8 mouse cellular contexts compared by ENCODE assay signal in the genomic region with DNA sequence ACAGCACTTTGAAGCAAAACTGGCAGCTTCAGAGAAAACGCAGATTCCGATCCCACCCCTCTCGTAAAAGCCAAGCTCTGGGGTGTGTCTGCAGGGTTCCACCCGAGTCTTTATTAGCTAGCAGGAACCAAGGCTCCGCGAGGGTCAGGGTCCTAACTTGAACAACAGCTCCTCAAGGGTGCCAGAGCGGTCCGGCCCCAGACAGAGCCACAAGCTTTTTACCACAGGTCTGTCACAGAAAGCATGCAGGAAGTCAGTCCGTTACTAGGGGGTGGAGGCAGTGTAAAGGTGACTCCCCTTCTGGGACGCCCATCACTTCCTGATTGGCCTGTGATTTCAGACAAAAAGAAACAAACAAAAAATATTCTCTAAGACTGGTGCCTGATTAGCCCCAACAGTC. TPM values are rescaled to one million over a fixed set of nuclear protein-coding genes. Genes with fewer than 3 reads are reported as not detected.
DNase-seq lines count a peak whose midpoint lies in the region; ATAC-seq and TF ChIP-seq lines count a peak whose summit lies in the region.

No protein-coding gene starts in this region.

- 13% methylated on average over 10 of the region's 10 CpGs for WGBS in limb, embryonic 14.5 days
- 13% methylated on average over 10 of the region's 10 CpGs for WGBS in midbrain, postnatal 0 days

- no peaks in the 10 kb centered on the region for H3K27me3 ChIP-seq in Patski
- peaks cover 69% of the 10 kb centered on the region for H3K27me3 ChIP-seq in limb, embryonic 14.5 days (ENCODE audit: control insufficient read depth, insufficient read depth, low read length)
- peaks cover 58% of the 10 kb centered on the region for H3K27me3 ChIP-seq in midbrain, postnatal 0 days (ENCODE audit: insufficient read depth, low read length)

- no peak overlapping the region for H3K27ac ChIP-seq in limb, embryonic 14.5 days (replicated peaks; ENCODE audit: low read depth, low read length)
- no peak overlapping the region for H3K27ac ChIP-seq in midbrain, postnatal 0 days (ENCODE audit: low read depth, low read length)

- H3K9ac ChIP-seq in limb, embryonic 14.5 days (ENCODE audit: low read depth, low read length, severe bottlenecking): peak overlapping the region; percentile 59
- no peak overlapping the region for H3K9ac ChIP-seq in midbrain, postnatal 0 days (replicated peaks; ENCODE audit: low read length, poor library complexity, severe bottlenecking)

- TF ChIP-seq POLR2A in limb, embryonic 14.5 days (IDR thresholded peaks at IDR 0.05; ENCODE audit: borderline replicate concordance, extremely low read depth, insufficient read depth, insufficient read length): no peak

- H3K9me3 ChIP-seq in limb, embryonic 14.5 days (ENCODE audit: control insufficient read depth, low read length): no peaks in the 10 kb centered on the region; the same call in 1 of the 2 replicates
- H3K9me3 ChIP-seq in midbrain, postnatal 0 days (ENCODE audit: low read length): no peaks in the 10 kb centered on the region

- ATAC-seq in Patski: peak; percentile 45
- peak; percentile 65 to 80 for ATAC-seq in hematopoietic stem cell, adult 5-6 weeks (replicated peaks in 1 of 2; ENCODE audit: insufficient read depth in 1 of 2, low FRiP score in 2 of 2, low TSS enrichment in 1 of 2, low read depth in 1 of 2, poor library complexity in 2 of 2, severe bottlenecking in 2 of 2)
- ATAC-seq in limb, embryonic 14.5 days (ENCODE audit: low FRiP score, low read depth): no peak
- no peak for ATAC-seq in midbrain, postnatal 0 days (ENCODE audit: low FRiP score)

- in situ Hi-C loops in Patski (cut with MboI; ENCODE audit: low pct_unique_long_range_greater_than_20kb): no loop called here

- H3K4me1 ChIP-seq in limb, embryonic 14.5 days (ENCODE audit: control insufficient read depth, insufficient read depth, low read length): peaks cover 25% of the 10 kb centered on the region
- no peaks in the 10 kb centered on the region for H3K4me1 ChIP-seq in midbrain, postnatal 0 days (ENCODE audit: insufficient read depth, low read length)

- CTCF ChIA-PET in Patski (lab: Charles Lee): interaction anchor here (0.9 to 1.5 kb wide), 6 partner anchors 10 to 25 kb away, joined by 3 to 5 read pairs (median 3); partner anchors contain the start of gene B3gnt9

- POLR2A ChIA-PET in Patski (lab: Charles Lee): interaction anchor here (1.0 to 1.3 kb wide), 2 partner anchors 10 to 24 kb away, joined by 3 to 4 read pairs; partner anchors contain the start of genes 4931428F04Rik and B3gnt9

- no peaks in the 10 kb centered on the region for H3K36me3 ChIP-seq in limb, embryonic 14.5 days (ENCODE audit: control insufficient read depth, insufficient read depth, low read length)
- no peaks in the 10 kb centered on the region for H3K36me3 ChIP-seq in midbrain, postnatal 0 days (ENCODE audit: insufficient read depth, low read length)

- DNase-seq in cerebellum, adult 8-10 months: peak; percentile 13
- no peak for DNase-seq in cerebellum, adult 18-20 months
- no peak for DNase-seq in Patski (ENCODE audit: low read depth, low spot score)
- DNase-seq in limb, embryonic 14.5 days (ENCODE audit: low spot score): no peak
- DNase-seq in midbrain, postnatal 0 days (ENCODE audit: low spot score): no peak
- no peak for DNase-seq in ovary, postnatal 36 days (ENCODE audit: low spot score)
- no peak for DNase-seq in adrenal gland, postnatal 4 days (ENCODE audit: low spot score in 2 of 2)

- TF ChIP-seq CTCF in Patski (IDR thresholded peaks at IDR 0.05): no peak
- TF ChIP-seq CTCF in midbrain, postnatal 0 days (IDR thresholded peaks at IDR 0.05): no peak

- peak overlapping the region; percentile 74 for H3K4me2 ChIP-seq in limb, embryonic 14.5 days (replicated peaks; ENCODE audit: low read depth, low read length, severe bottlenecking)
- H3K4me2 ChIP-seq in midbrain, postnatal 0 days (ENCODE audit: low read depth, low read length, poor library complexity, severe bottlenecking): peak overlapping the region; percentile 95; the same call in 1 of the 2 replicates

- H3K4me3 ChIP-seq in limb, embryonic 14.5 days (replicated peaks; ENCODE audit: low read length): peak overlapping the region; percentile 66
- no peak overlapping the region for H3K4me3 ChIP-seq in midbrain, postnatal 0 days (ENCODE audit: low read depth, low read length)

RNA-seq across cellular contexts. Expression of gene Fbxl8, which starts 0.7 kb away (rescaled TPM):
- 12.6 TPM for polyA plus RNA-seq in Patski (2021)
- 4.1 and 4.9 TPM in 2 replicates for total RNA-seq in hematopoietic stem cell, adult 5-6 weeks (2017)
- 4.0 and 5.6 TPM in 2 replicates for polyA plus RNA-seq in limb, embryonic 14.5 days (2012; rRNA removed)
- 2.9 and 3.7 TPM in 2 replicates for polyA plus RNA-seq in limb, embryonic 14.5 days (2014; fragmentation: Nextera tagmentation; extraction: Ambion mirVana)
- 0.52 and 0.77 TPM in 2 replicates for total RNA-seq in midbrain, postnatal 0 days (2014; rRNA removed)
- 0.83 and 0.85 TPM in 2 replicates for polyA plus RNA-seq in midbrain, postnatal 0 days (2015; fragmentation: Nextera tagmentation; extraction: Ambion mirVana)
- 1 to 10 TPM; 3.2 to 3.5 TPM for total RNA-seq in adrenal gland, postnatal 4 days (2021)

RNA-seq across cellular contexts. Expression of gene Tradd, which starts 0.7 kb away (rescaled TPM):
- 22.9 TPM for polyA plus RNA-seq in Patski (2021)
- total RNA-seq in hematopoietic stem cell, adult 5-6 weeks (2017): 17.6 and 20.2 TPM in 2 replicates
- 12.8 and 13.6 TPM in 2 replicates for polyA plus RNA-seq in limb, embryonic 14.5 days (2012; rRNA removed)
- 26.2 and 26.3 TPM in 2 replicates for polyA plus RNA-seq in limb, embryonic 14.5 days (2014; fragmentation: Nextera tagmentation; extraction: Ambion mirVana)
- 7.5 and 8.3 TPM in 2 replicates for total RNA-seq in midbrain, postnatal 0 days (2014; rRNA removed)
- polyA plus RNA-seq in midbrain, postnatal 0 days (2015; fragmentation: Nextera tagmentation; extraction: Ambion mirVana): 7.4 and 8.0 TPM in 2 replicates
- 10 to 100 TPM; 15.9 to 17.4 TPM for total RNA-seq in adrenal gland, postnatal 4 days (2021)

RNA-seq across cellular contexts. Expression of gene Hsf4, which starts 4.5 kb away (rescaled TPM):
- polyA plus RNA-seq in Patski (2021): 0.12 TPM
- 0.19 TPM in 1 of 2 replicates, not detected in the other for total RNA-seq in hematopoietic stem cell, adult 5-6 weeks (2017)
- polyA plus RNA-seq in limb, embryonic 14.5 days (2012; rRNA removed): 0.47 and 0.62 TPM in 2 replicates
- polyA plus RNA-seq in limb, embryonic 14.5 days (2014; fragmentation: Nextera tagmentation; extraction: Ambion mirVana): 0.14 TPM in 1 of 2 replicates, not detected in the other
- 0.33 TPM in 1 of 2 replicates, not detected in the other for total RNA-seq in midbrain, postnatal 0 days (2014; rRNA removed)
- 0.43 and 0.59 TPM in 2 replicates for polyA plus RNA-seq in midbrain, postnatal 0 days (2015; fragmentation: Nextera tagmentation; extraction: Ambion mirVana)
- total RNA-seq in adrenal gland, postnatal 4 days (2021): under 1 TPM; 0.42 to 0.53 TPM

RNA-seq across cellular contexts. Expression of gene B3gnt9, which starts 10.2 kb away (rescaled TPM):
- polyA plus RNA-seq in Patski (2021): 2.1 TPM
- 0.50 TPM in 1 of 2 replicates, not detected in the other for total RNA-seq in hematopoietic stem cell, adult 5-6 weeks (2017)
- 40.8 and 52.7 TPM in 2 replicates for polyA plus RNA-seq in limb, embryonic 14.5 days (2012; rRNA removed)
- 38.9 and 42.9 TPM in 2 replicates for polyA plus RNA-seq in limb, embryonic 14.5 days (2014; fragmentation: Nextera tagmentation; extraction: Ambion mirVana)
- 14.2 and 17.5 TPM in 2 replicates for total RNA-seq in midbrain, postnatal 0 days (2014; rRNA removed)
- polyA plus RNA-seq in midbrain, postnatal 0 days (2015; fragmentation: Nextera tagmentation; extraction: Ambion mirVana): 9.5 and 11.5 TPM in 2 replicates
- 10 to 100 TPM; 10.4 to 11.3 TPM for total RNA-seq in adrenal gland, postnatal 4 days (2021)

RNA-seq across cellular contexts. Expression of gene Nol3, which starts 10.8 kb away (rescaled TPM):
- polyA plus RNA-seq in Patski (2021): 1.7 TPM
- total RNA-seq in hematopoietic stem cell, adult 5-6 weeks (2017): 0.30 and 0.31 TPM in 2 replicates
- 2.0 and 2.3 TPM in 2 replicates for polyA plus RNA-seq in limb, embryonic 14.5 days (2012; rRNA removed)
- polyA plus RNA-seq in limb, embryonic 14.5 days (2014; fragmentation: Nextera tagmentation; extraction: Ambion mirVana): 2.3 and 3.3 TPM in 2 replicates
- 2.0 and 2.3 TPM in 2 replicates for total RNA-seq in midbrain, postnatal 0 days (2014; rRNA removed)
- polyA plus RNA-seq in midbrain, postnatal 0 days (2015; fragmentation: Nextera tagmentation; extraction: Ambion mirVana): 6.5 and 8.1 TPM in 2 replicates
- total RNA-seq in adrenal gland, postnatal 4 days (2021): 1 to 10 TPM; 1.8 to 2.7 TPM

Comparison
In these comparisons a context has a peak if more than half of its experiments do, and no peak if none do; other contexts are left out.
1. ATAC-seq: peak in Patski (single experiment) and hematopoietic stem cell, adult 5-6 weeks (2 of 2); none in limb, embryonic 14.5 days (single experiment) and midbrain, postnatal 0 days (single experiment).